Mouse (Mus musculus) T-cell, adult 66 days (primary cell): ENCODE measurements around the gene Atg2a. TPM values are rescaled to one million over a fixed set of nuclear protein-coding genes. Genes with fewer than 3 reads are reported as not detected.

Experiments
- total RNA-seq, 2 experiments: library from RNA; stranded (reverse); gene quantifications; 3 replicates in 1 of 2; 4 replicates in 1 of 2; pipeline ENCODE4 v1.2.4; 2023

The Atg2a gene
- 100 to 1,000 TPM; 171 to 195 TPM for total RNA-seq

DNA sequence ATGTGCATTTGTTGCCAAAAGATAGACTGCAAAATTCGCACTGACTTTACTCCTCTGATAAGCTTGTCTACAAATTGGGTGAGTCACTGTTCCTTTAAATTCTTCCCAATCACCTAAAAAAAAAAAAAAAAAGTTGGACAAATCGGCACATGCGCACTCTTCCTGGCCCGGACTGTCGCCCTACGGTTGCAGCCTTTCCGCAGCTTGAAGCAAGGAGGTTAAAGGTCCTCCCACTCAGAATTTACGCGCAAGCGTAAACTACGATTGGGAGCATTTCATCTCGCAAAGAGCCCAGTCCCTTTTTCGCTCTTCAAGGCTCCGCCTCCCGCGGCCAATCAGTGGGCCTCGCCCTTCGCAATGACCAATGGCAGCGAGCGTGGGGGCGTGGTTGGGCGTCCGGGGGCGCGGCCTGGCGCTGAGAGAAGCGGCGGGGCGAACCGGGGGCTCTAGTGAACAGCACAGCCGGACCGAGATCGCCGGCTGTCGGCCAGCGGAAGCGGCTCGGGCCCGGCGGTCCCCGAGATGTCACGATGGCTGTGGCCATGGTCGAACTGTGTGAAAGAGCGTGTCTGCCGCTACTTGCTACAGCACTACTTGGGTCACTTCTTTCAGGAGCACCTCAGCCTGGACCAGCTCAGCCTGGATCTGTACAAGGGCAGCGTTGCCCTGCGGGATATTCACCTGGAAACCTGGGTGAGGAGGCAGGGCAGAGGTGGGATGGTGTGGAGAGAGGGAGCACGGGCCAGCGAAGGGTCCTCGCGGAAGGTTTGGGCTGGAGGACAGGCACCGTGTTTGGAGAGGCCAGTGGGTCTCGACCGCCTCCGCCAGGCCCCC, at the start of gene Atg2a:
Gene Atg2a (plus strand): TSS at position 395 of the 834 bp plus-strand sequence.

DNA sequence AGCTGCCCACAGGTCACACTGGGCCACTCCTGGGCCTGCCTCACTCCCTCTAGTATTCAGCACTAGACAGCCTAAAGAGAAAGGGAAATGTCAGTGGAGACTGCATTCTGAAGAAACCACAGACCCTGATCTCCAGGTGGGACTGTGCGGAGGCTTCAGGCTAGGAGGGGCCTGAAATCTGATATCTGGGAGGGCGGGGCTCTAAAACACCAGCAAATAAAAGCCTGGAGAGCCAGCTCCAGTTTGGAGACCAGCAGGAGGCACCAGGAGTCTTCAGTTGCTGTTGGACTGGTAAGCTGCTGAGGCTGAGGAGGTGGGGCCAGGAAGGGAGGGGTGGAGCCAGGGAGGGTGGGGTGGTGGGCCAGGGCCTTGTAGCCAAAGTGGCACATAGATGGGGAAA, 15.3 kb upstream of the Atg2a start, which contains the start of gene Gpha2:
Gene Gpha2 (plus strand): TSS at position 246 of the 400 bp plus-strand sequence.

DNA sequence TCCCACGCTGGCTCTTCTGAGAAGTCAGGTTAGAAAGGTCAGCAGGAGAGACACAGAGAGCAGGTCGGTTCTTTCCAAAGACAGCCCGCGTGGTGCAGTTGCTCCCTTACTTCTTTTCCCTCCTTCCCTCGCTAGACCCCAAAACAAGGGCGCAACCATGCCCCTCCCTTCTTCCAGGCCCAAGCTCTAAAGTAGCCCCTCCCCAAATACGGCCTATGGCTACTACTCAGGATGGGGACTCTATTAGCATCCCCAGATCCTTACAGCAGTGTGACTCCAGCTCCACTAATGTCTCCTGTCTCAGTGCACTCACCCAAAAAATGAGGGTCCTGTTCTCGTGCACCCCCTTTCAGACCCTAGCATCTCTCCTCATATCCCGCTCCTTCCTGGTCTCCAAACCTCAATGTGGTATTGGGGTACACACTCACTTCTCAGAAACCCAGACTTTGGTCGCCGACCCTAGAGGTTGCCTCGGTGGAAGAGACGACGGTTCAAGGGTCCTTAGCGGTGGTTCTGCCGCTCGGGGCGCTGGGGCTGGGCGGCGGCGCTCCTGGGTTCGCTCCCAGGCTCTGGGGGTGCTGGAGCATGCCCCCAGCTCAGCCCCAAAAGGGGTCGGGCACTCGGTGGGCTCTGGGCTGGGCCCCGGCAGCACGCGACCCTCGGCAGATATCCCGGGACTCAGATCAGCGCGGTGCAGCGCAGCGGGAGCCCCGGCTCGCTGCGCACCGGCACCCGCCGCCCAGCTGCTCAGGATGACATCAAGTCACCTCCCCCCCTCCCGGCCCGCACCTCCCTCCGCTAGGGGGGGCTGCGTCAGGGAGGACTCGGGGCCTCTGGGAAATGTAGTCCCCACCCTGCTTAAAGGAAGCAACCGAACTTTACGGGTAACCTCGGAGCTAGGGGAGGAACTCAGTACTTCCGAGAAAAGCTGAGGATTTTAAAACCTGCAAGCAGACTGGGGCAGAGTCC, 6.1 kb upstream of the Atg2a start, which contains the start of gene Ppp2r5b:
Gene Ppp2r5b (minus strand): TSS at position 789 of the 969 bp plus-strand sequence.

DNA sequence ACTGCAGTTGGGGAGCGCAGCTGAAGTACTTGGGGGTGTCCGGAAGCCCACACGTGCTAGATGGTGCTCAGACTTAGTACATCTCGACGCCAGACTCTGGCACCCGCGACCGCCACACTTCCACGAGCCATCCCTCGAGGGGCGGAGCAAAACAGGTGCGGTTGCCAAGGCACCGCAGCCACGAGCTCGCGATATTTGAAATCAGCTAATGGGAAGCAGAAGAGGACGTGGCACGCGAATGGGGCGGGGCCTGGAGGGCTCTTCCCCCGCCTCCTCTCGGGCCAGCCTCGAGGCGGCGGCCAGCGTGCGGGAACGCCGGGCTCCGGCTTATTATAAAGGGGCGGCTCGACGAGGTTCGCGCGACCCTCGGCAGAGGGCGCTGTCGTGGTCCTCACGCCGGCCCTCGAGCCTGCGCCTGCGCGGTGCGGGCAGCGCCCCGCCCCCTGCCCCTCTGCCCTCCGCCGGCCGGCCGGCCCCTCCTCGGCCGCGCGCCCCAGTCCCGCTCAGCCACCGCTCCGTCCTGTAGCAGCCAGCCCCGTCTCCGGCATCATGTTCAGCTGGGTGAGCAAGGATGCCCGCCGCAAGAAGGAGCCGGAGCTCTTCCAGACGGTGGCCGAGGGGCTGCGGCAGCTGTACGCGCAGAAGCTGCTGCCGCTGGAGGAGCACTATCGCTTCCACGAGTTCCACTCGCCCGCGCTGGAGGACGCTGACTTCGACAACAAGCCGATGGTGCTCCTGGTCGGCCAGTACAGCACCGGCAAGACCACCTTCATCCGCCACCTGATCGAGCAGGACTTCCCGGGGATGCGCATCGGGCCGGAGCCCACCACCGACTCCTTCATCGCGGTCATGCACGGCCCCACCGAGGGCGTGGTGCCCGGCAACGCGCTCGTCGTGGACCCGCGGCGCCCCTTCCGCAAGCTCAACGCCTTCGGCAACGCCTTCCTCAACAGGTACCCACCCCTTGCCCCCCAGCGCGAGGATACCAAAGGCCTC, 35.3 kb downstream of the Atg2a start, which contains the start of gene Ehd1:
Gene Ehd1 (plus strand): TSS at position 300 of the 996 bp plus-strand sequence.

DNA sequence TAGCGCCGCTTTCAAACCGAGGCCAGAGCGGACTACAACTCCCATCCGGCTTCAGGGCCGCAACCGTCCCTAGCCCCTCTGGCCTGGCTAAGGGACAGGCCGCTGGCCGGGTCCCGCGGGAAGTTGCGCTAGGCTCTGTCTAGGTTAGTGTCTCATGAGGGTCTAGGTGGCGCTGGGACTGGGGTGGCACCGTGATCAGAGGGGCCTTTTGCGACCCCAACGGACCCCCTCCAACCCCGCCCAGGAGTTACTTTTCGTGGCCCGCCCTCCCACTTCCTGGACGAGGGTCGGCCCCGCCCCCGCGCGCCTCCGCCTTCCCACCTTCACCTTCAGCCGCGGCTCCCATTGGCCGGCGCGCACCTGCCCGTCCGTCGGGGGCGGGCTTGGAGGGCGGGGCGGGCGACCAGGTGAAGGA, 64.7 kb downstream of the Atg2a start, which contains the start of gene Cdc42bpg:
Gene Cdc42bpg (plus strand): TSS at position 320 of the 415 bp plus-strand sequence.

Other genes starting within 250 kb of the Atg2a start
- gene Capn1, start 225.8 kb upstream of the Atg2a start, total RNA-seq, result 100 to 1,000 TPM; 165 to 174 TPM
- gene Syvn1, start 195.1 kb upstream of the Atg2a start, total RNA-seq, result 10 to 100 TPM; 49.9 to 56.0 TPM
- 10 to 100 TPM; 21.7 to 31.5 TPM for gene Mrpl49, start 183.9 kb upstream of the Atg2a start, total RNA-seq
- gene Fau, start 183.8 kb upstream of the Atg2a start, total RNA-seq, result 1,000 to 10,000 TPM; 3,055 to 3,156 TPM
- 10 to 100 TPM; 16.1 to 20.1 TPM for gene Znhit2, start 180.5 kb upstream of the Atg2a start, total RNA-seq
- gene Tm7sf2, start 173.3 kb upstream of the Atg2a start, total RNA-seq, result 10 to 100 TPM; 18.7 to 20.5 TPM
- 100 to 1,000 TPM; 107 to 113 TPM for gene Vps51, start 164.4 kb upstream of the Atg2a start, total RNA-seq
- not detected for gene Tmem262, start 161.6 kb upstream of the Atg2a start, total RNA-seq
- not detected for gene Gm28374, start 159.4 kb upstream of the Atg2a start, total RNA-seq
- gene Zfpl1, start 156.7 kb upstream of the Atg2a start, total RNA-seq, result 10 to 100 TPM; 56.5 to 63.3 TPM
- 1 to 10 TPM; 1.7 to 3.6 TPM for gene Cdca5, start 156.7 kb upstream of the Atg2a start, total RNA-seq
- gene AC131692.1, start 147.2 kb upstream of the Atg2a start, total RNA-seq, result not detected
- not detected for gene Naaladl1, start 135.9 kb upstream of the Atg2a start, total RNA-seq
- 10 to 100 TPM; 10.7 to 14.0 TPM for gene Sac3d1, start 123.0 kb upstream of the Atg2a start, total RNA-seq
- 10 to 100 TPM; 33.6 to 39.4 TPM for gene Snx15, start 113.4 kb upstream of the Atg2a start, total RNA-seq
- gene Batf2, start 100.7 kb upstream of the Atg2a start, total RNA-seq, result under 1 TPM in 1 of 2 experiments, not detected in 1; 0.95 TPM
- gene Arl2, start 100.1 kb upstream of the Atg2a start, total RNA-seq, result 10 to 100 TPM; 24.3 to 25.9 TPM
- not detected for gene Majin, start 57.3 kb upstream of the Atg2a start, total RNA-seq
- gene Gpha2, start 15.3 kb upstream of the Atg2a start, total RNA-seq, result not detected
- 10 to 100 TPM; 20.3 to 31.1 TPM for gene Ppp2r5b, start 5.8 kb upstream of the Atg2a start, total RNA-seq
- 10 to 100 TPM; 40.0 to 48.7 TPM for gene Ehd1, start 35.1 kb downstream of the Atg2a start, total RNA-seq
- 1 to 10 TPM; 5.8 to 7.4 TPM for gene Cdc42bpg, start 64.8 kb downstream of the Atg2a start, total RNA-seq
- gene Men1, start 93.3 kb downstream of the Atg2a start, total RNA-seq, result 10 to 100 TPM; 39.7 to 51.0 TPM
- gene Map4k2, start 99.5 kb downstream of the Atg2a start, total RNA-seq, result 100 to 1,000 TPM; 548 to 585 TPM
- 1,000 to 10,000 TPM in 1 of 2 experiments, 100 to 1,000 TPM in 1; 947 to 1,030 TPM for gene Sf1, start 122.0 kb downstream of the Atg2a start, total RNA-seq
- 10 to 100 TPM; 21.7 to 40.8 TPM for gene Pygm, start 142.7 kb downstream of the Atg2a start, total RNA-seq
- 100 to 1,000 TPM; 784 to 789 TPM for gene Rasgrp2, start 157.7 kb downstream of the Atg2a start, total RNA-seq
- gene Nrxn2, start 177.1 kb downstream of the Atg2a start, total RNA-seq, result under 1 TPM; 0.15 to 0.55 TPM